Mouse (Mus musculus): ENCODE data around the gene Adam30. TPM values are rescaled to one million over a fixed set of nuclear protein-coding genes. Genes with fewer than 3 reads are reported as not detected.
"Not testable (repeated sequence)": the region's sequence is repeated elsewhere in the genome, so short reads cannot be mapped to it uniquely, and the experiment has no call there.

Gene Adam30
- not detected in 2 replicates for polyA plus RNA-seq (2014; fragmentation: Nextera tagmentation; extraction: Ambion mirVana)

DNA sequence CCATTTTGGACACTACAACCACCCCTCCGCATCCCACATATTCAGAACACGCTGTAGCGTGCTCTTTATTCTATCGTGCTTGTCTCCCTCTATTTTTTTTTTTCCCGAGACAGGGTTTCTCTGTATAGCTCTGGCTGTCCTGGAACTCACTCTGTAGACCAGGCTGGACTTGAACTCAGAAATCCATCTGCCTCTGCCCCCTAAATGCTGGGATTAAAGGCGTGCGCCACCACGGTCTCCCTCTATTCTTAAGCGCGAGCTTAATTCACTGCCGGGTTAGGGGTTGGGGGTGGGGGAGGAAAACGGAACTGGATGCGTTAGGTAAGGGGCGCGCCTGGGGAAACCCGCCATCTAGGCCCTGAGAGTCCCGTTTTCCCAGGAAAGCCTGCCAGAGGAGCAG, at the start of gene Adam30:
Gene Adam30 (plus strand): TSS at position 301 of the 400 bp plus-strand sequence.
- no peak within 1 kb of the TSS for H3K27ac ChIP-seq (replicated peaks; ENCODE audit: low read depth, low read length)

GRCm38 (mm10) chr3:98118252-98118651, 42.2 kb upstream of the Adam30 start:
- Histone ChIP-seq H3K27me3 (ENCODE audit: control insufficient read depth, insufficient read depth, low read length) (no peaks in the 10 kb centered on the region), H3K9me3 (replicated peaks; ENCODE audit: control insufficient read depth, low read length) (no peaks in the 10 kb centered on the region), H3K36me3 (replicated peaks; ENCODE audit: control insufficient read depth, insufficient read depth, low read depth, low read length) (no peaks in the 10 kb centered on the region; the same call in none of the 2 replicates), H3K4me2 (ENCODE audit: low read depth, low read length) (no peak overlapping the region), H3K4me3 (ENCODE audit: low read depth, low read length) (no peak overlapping the region), H3K27ac (replicated peaks; ENCODE audit: low read depth, low read length) (no peak overlapping the region), H3K9ac (replicated peaks; ENCODE audit: low read length) (no peak overlapping the region), H3K4me1 (ENCODE audit: control insufficient read depth, insufficient read depth, low read length) (no peaks in the 10 kb centered on the region)
- DNase-seq (ENCODE audit: low spot score) (no peak), ATAC-seq (replicated peaks; ENCODE audit: insufficient number of reproducible peaks, low FRiP score, low TSS enrichment, low read depth) (no peak)
- 93% methylated on average over 3 of the region's 3 CpGs for WGBS

More for the DNA sequence above, at the start of gene Adam30:
- 86% methylated on average over 17 of the region's 17 CpGs for WGBS
- Histone ChIP-seq H3K4me1 (ENCODE audit: control insufficient read depth, insufficient read depth, low read length) (no peaks in the 10 kb centered on the region), H3K9ac (replicated peaks; ENCODE audit: low read length) (no peak within 1 kb of the TSS), H3K9me3 (replicated peaks; ENCODE audit: control insufficient read depth, low read length) (no peaks in the 10 kb centered on the region), H3K4me2 (ENCODE audit: low read depth, low read length) (no peak within 1 kb of the TSS), H3K27me3 (ENCODE audit: control insufficient read depth, insufficient read depth, low read length) (no peaks in the 10 kb centered on the region), H3K36me3 (replicated peaks; ENCODE audit: control insufficient read depth, insufficient read depth, low read depth, low read length) (no peaks in the 10 kb centered on the region), H3K4me3 (ENCODE audit: low read depth, low read length) (no peak within 1 kb of the TSS)
- DNase-seq (ENCODE audit: low spot score) (no peak), ATAC-seq (replicated peaks; ENCODE audit: insufficient number of reproducible peaks, low FRiP score, low TSS enrichment, low read depth) (no peak)

GRCm38 (mm10) chr3:98119338-98119737, 41.1 kb upstream of the Adam30 start:
- Histone ChIP-seq H3K27ac (replicated peaks; ENCODE audit: low read depth, low read length) (no peak overlapping the region), H3K4me2 (ENCODE audit: low read depth, low read length) (no peak overlapping the region), H3K27me3 (ENCODE audit: control insufficient read depth, insufficient read depth, low read length) (no peaks in the 10 kb centered on the region), H3K36me3 (replicated peaks; ENCODE audit: control insufficient read depth, insufficient read depth, low read depth, low read length) (peaks cover 5% of the 10 kb centered on the region), H3K4me1 (ENCODE audit: control insufficient read depth, insufficient read depth, low read length) (no peaks in the 10 kb centered on the region), H3K9me3 (replicated peaks; ENCODE audit: control insufficient read depth, low read length) (no peaks in the 10 kb centered on the region), H3K9ac (replicated peaks; ENCODE audit: low read length) (no peak overlapping the region), H3K4me3 (ENCODE audit: low read depth, low read length) (no peak overlapping the region)
- ATAC-seq (replicated peaks; ENCODE audit: insufficient number of reproducible peaks, low FRiP score, low TSS enrichment, low read depth) (no peak), DNase-seq (ENCODE audit: low spot score) (no peak)
- WGBS = 88% methylated on average over 6 of the region's 6 CpGs

DNA sequence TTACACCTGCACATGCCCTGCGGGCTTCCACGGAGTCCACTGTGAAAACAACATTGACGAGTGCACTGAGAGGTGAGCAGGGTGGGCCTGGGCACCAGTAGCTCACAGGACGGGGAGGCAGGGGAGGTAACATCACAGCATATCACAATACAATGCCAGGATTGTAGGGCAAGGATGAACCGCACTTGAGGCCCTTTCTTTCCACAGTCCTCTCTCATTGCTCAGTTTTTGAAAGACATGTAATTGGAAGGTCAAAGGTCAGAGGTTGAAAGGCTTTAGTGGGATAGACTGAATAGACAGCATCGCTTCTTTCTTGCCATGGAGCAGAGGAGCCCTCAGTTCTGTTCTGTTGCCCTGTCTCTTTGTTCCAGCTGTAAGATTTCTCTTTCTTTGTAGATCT, 39.5 kb upstream of the Adam30 start:
- Histone ChIP-seq H3K4me2 (ENCODE audit: low read depth, low read length) (no peak overlapping the region), H3K27me3 (ENCODE audit: control insufficient read depth, insufficient read depth, low read length) (no peaks in the 10 kb centered on the region), H3K4me3 (ENCODE audit: low read depth, low read length) (no peak overlapping the region), H3K36me3 (replicated peaks; ENCODE audit: control insufficient read depth, insufficient read depth, low read depth, low read length) (peaks cover 5% of the 10 kb centered on the region), H3K9ac (replicated peaks; ENCODE audit: low read length) (no peak overlapping the region), H3K4me1 (ENCODE audit: control insufficient read depth, insufficient read depth, low read length) (no peaks in the 10 kb centered on the region), H3K9me3 (replicated peaks; ENCODE audit: control insufficient read depth, low read length) (no peaks in the 10 kb centered on the region), H3K27ac (replicated peaks; ENCODE audit: low read depth, low read length) (no peak overlapping the region)
- 38% methylated on average over 6 of the region's 6 CpGs for WGBS
- ATAC-seq (replicated peaks; ENCODE audit: insufficient number of reproducible peaks, low FRiP score, low TSS enrichment, low read depth) = no peak
- no peak for DNase-seq (ENCODE audit: low spot score)

DNA sequence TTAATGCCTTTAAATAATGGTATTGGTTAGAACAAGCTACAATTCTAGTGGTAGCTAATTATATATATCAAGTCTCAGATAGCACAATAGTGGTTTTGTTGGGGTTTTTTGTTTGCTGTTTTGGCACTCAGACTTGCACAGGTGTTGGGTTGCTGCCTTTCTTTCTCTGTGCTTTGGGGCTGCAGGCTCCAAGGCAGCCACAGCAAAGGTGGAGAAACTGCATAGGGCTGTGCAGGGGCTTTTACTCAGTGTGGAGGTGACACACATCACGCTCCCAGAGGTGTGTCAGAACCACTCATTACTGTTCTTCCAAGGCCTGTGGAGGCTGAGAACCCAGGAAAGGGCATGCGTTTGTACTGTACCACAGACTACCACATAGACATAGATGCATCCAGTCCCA, 32.7 kb upstream of the Adam30 start:
- H3K27ac ChIP-seq (replicated peaks; ENCODE audit: low read depth, low read length) = no peak overlapping the region
- H3K4me2 ChIP-seq (ENCODE audit: low read depth, low read length) = no peak overlapping the region
- no peak overlapping the region for H3K9ac ChIP-seq (replicated peaks; ENCODE audit: low read length)
- H3K9me3 ChIP-seq (replicated peaks; ENCODE audit: control insufficient read depth, low read length) = no peaks in the 10 kb centered on the region
- 85% methylated on average over 2 of the region's 2 CpGs for WGBS
- H3K4me1 ChIP-seq (ENCODE audit: control insufficient read depth, insufficient read depth, low read length) = no peaks in the 10 kb centered on the region
- no peak for DNase-seq (ENCODE audit: low spot score)
- H3K4me3 ChIP-seq (ENCODE audit: low read depth, low read length) = no peak overlapping the region
- H3K36me3 ChIP-seq (replicated peaks; ENCODE audit: control insufficient read depth, insufficient read depth, low read depth, low read length) = peaks cover 7% of the 10 kb centered on the region
- H3K27me3 ChIP-seq (ENCODE audit: control insufficient read depth, insufficient read depth, low read length) = no peaks in the 10 kb centered on the region
- no peak for ATAC-seq (replicated peaks; ENCODE audit: insufficient number of reproducible peaks, low FRiP score, low TSS enrichment, low read depth)

DNA sequence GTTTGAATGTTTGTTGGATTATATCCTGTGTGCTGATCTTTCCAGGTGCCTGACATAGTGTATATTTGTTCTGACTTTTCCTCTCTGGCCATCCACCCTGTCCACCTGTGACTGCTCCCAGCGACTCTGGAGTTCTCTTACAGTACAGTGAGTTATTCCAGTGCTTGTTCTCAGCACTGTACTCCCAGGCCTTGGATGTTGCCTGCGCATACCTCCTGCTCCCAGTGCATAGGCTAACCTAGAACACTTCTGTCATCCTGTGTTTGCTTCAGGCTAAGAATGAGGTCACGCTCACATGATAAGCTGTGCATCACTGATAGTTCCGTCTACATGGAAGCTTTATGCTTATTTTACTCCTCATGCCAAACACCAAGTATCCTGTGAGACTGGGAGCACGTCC, 31.7 kb upstream of the Adam30 start:
- Histone ChIP-seq H3K36me3 (replicated peaks; ENCODE audit: control insufficient read depth, insufficient read depth, low read depth, low read length) (peaks cover 5% of the 10 kb centered on the region), H3K9ac (replicated peaks; ENCODE audit: low read length) (no peak overlapping the region), H3K9me3 (replicated peaks; ENCODE audit: control insufficient read depth, low read length) (no peaks in the 10 kb centered on the region), H3K4me1 (ENCODE audit: control insufficient read depth, insufficient read depth, low read length) (no peaks in the 10 kb centered on the region), H3K4me3 (ENCODE audit: low read depth, low read length) (no peak overlapping the region), H3K4me2 (ENCODE audit: low read depth, low read length) (no peak overlapping the region), H3K27ac (replicated peaks; ENCODE audit: low read depth, low read length) (no peak overlapping the region), H3K27me3 (ENCODE audit: control insufficient read depth, insufficient read depth, low read length) (no peaks in the 10 kb centered on the region)
- DNase-seq (ENCODE audit: low spot score) (no peak), ATAC-seq (replicated peaks; ENCODE audit: insufficient number of reproducible peaks, low FRiP score, low TSS enrichment, low read depth) (no peak)
- 89% methylated on average over 5 of the region's 5 CpGs for WGBS

DNA sequence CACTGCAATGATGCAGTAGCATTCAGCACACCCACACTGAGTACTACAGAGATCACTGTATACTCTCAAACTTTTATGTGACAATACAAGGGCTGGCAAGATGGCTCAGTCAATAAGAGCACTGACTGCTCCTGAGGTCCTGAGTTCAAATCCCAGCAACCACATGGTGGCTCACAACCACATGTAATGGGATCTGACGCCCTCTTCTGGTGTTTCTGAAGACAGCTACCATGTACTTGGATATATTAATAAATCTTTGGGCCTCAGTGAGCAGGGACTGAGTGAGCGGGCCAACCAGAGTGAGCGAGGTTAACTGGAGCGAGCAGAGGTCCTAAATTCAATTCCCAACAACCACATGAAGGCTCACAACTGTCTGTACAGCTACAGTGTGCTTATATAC, 28.3 kb upstream of the Adam30 start:
- H3K27ac ChIP-seq (replicated peaks; ENCODE audit: low read depth, low read length); H3K9ac ChIP-seq (replicated peaks; ENCODE audit: low read length); H3K9me3 ChIP-seq (replicated peaks; ENCODE audit: control insufficient read depth, low read length); H3K27me3 ChIP-seq (ENCODE audit: control insufficient read depth, insufficient read depth, low read length); H3K4me3 ChIP-seq (ENCODE audit: low read depth, low read length); H3K4me2 ChIP-seq (ENCODE audit: low read depth, low read length); H3K36me3 ChIP-seq (replicated peaks; ENCODE audit: control insufficient read depth, insufficient read depth, low read depth, low read length); DNase-seq (ENCODE audit: low spot score); ATAC-seq (replicated peaks; ENCODE audit: insufficient number of reproducible peaks, low FRiP score, low TSS enrichment, low read depth); H3K4me1 ChIP-seq (ENCODE audit: control insufficient read depth, insufficient read depth, low read length): not testable (repeated sequence)
- 93% methylated on average over 4 of the region's 4 CpGs for WGBS

DNA sequence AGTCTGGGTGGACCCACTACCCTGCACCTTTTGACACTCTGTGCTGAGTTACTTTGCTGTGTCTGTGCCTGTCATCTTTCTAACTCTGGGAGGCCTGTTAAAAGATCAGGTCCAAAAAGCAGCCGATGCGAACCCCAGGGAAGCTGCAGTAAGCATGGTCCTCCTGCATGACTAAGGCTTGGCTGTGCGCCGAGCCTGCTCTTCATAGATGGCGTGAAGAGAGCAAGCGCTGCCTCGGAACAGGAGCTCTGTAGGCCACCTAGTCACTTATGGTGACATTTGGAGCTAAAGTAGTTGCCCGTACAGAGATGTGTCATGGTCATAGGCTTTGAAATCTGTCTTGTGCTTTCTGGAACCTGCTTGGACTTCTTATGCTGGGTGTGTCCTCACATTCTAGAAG, 27.8 kb upstream of the Adam30 start:
- H3K27ac ChIP-seq (replicated peaks; ENCODE audit: low read depth, low read length) = no peak overlapping the region
- H3K4me2 ChIP-seq (ENCODE audit: low read depth, low read length) = no peak overlapping the region
- H3K9ac ChIP-seq (replicated peaks; ENCODE audit: low read length) = no peak overlapping the region
- no peak for ATAC-seq (replicated peaks; ENCODE audit: insufficient number of reproducible peaks, low FRiP score, low TSS enrichment, low read depth)
- 92% methylated on average over 8 of the region's 8 CpGs for WGBS
- H3K27me3 ChIP-seq (ENCODE audit: control insufficient read depth, insufficient read depth, low read length) = no peaks in the 10 kb centered on the region
- no peaks in the 10 kb centered on the region for H3K9me3 ChIP-seq (replicated peaks; ENCODE audit: control insufficient read depth, low read length)
- DNase-seq (ENCODE audit: low spot score) = no peak
- H3K4me3 ChIP-seq (ENCODE audit: low read depth, low read length) = no peak overlapping the region
- H3K4me1 ChIP-seq (ENCODE audit: control insufficient read depth, insufficient read depth, low read length) = no peaks in the 10 kb centered on the region
- peaks cover 7% of the 10 kb centered on the region for H3K36me3 ChIP-seq (replicated peaks; ENCODE audit: control insufficient read depth, insufficient read depth, low read depth, low read length)

All from embryonic facial prominence, embryonic 11.5 days (tissue).